Mouse (Mus musculus) B cell, adult 2 months (primary cell): ENCODE results near the gene Slc41a2.

Experiments used
- DNase-seq, 2 experiments: peaks; one replicate each; pipeline ENCODE4 v3.0.0; 2022

The Slc41a2 gene

DNA sequence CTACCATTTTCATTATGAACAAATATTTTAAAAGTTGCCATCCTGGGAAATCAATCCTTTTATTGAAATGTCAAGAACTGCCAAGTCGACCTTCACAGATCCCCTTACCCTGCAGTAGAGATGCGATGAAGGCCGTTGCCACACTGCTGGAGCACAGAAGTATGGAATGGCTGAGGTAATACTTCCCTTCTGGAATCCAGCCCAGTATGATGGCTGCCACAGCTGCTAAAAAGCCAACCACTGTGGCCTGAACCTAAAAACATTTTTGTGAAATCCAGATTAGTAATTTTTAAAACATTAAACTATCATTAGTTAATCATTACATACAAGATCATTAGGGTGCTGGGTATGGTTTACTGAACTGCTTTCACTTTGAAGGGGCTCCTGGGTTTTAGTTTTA, 36.6 kb downstream of the Slc41a2 start:
- DNase-seq: no peak

GRCm38 (mm10) chr10:83297017-83297416, 40.7 kb downstream of the Slc41a2 start:
- DNase-seq: no peak

- DNase-seq: no peak
These were observed 42.9 kb downstream of the Slc41a2 start for GRCm38 (mm10) chr10:83294746-83295145.

DNA sequence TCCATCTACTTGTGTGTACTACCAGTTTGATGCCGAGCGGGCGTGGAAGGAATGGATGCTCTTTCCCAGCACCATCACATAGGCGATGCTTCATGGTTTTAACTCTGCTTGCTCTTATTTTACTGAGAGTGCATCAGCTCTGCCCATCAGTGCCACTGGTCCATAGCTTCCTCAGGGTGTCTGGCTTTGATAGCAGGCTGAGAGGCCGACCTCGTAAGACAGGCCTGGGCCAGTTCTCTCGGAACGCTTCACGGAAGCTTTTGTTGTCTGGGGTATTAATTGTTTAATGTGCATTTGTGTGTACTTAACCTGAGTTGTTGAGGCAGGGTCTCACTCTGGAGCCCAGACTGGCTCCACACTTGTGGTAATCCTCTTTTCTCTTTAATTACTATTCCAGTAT, 44.3 kb downstream of the Slc41a2 start:
- no peak for DNase-seq

DNA sequence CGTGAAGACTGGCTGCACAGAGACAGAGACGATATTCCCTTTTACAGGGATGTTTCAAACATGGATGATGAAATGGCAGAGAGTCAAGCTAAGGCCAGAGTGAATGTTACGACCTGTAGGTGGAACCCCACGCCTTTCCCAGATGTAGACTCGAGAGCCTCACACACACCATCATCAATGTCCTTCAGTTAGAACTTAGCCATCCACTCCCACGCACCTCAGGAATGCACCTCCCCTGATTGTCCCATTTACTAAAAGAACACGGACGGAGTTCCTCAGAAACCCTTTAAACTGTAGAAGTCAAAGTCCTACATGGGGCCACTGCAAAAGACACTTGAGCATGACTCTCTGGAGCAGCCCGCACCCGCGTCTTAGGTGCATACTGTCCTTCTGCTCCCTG, 46.0 kb downstream of the Slc41a2 start:
- no peak for DNase-seq

DNA sequence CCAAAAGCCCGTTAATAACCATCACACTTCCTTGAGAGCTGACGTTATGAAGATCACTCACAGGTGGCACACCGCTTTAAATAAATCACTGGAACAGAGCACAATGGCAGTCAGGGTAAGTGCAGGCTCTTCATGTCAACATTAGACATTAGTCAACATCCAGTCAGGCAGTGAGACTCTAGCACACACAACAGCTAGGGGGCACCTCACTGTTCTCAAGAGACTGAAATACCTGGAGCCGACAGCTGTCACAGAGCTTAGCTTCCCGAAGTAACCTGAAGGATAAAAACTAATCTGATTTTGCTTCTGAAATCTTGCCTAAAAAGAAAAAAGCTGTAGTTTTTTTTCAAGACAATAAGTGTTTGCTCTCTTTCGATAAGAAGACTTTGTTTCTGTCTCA, 49.9 kb downstream of the Slc41a2 start:
- DNase-seq: no peak

- no peak for DNase-seq
These were observed 51.3 kb downstream of the Slc41a2 start for GRCm38 (mm10) chr10:83286399-83286798.

DNA sequence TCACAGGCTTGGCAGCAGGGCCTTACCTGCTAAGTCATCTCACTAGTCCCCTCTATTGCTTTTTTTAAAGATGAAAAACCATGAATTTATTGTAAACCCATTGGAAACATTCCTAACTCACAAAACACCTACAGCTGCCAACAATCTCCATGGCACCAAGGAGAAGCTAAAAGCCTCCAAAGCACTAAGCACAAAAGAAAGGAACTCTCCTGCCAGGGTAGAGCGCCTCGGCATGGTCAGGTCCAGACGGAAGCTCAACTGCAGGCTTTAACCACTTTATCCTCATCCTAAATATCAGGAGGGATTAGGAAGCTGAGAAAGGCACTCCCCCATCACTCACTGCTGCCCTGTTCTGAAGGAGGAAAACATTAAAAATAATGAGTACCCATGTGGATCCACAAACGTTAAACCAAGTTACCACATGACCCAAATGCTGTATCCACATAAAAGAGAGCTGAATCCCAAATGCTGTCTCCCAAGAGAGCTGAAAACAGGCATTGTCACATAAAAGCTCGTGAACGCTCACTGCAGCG, 51.9 kb downstream of the Slc41a2 start:
- no peak for DNase-seq

DNA sequence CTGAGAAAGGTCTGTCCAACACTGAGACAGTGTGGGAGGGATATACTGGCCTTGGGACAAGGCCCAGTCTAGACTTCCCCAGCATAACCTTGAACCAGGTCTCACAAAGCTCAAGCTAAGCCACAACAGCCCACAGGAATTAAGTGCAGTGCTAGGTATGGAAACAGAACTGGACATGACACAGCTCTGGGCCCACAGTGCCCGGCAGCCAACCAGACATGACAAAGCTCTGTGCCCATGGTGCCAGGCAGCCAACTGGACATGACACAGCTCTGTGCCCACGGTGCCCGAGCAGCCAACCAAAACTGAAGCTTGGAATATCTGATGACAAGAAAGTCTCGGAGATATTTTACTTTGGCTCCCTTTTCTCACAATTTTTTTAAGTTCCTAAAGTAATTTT, 52.8 kb downstream of the Slc41a2 start:
- DNase-seq: no peak

DNA sequence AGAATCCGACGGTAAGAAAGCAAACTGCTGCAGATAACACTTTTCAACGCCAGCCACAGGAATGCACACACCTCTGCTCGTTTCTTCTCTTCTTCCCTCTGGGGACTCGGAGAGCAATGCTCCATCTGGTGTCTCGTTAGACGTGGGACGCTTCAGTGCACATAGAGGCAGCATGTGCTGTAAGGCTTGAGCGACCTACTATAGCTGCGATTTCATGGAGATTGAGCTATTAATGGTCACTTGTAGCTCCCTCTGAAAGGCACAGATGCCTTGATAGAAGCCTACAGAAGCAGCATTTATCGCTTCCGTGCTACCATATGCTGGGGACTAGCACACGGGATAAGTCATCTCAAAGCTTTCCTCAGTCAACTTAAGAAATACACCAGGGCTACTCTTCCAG, 71.0 kb downstream of the Slc41a2 start:
- DNase-seq: no peak

DNA sequence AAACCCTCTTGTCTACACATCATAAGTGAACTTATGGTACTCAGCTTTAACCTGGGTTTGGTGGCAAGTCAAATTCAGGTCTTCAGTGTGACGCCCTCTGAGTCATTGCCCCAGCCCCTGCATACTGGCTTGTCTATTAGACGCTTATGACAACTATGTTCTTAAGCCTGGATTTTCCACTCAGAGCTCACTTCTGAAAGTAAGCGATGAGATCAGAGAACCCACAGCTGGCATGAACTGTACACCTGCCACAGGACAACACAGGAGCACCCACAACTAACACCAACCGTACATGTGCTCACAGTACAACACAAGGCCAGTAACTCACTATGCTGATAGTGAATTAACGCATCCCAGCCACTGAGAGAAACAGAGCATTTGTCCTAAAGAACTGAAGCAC, 71.4 kb downstream of the Slc41a2 start:
- DNase-seq: no peak

GRCm38 (mm10) chr10:83264680-83265079, 73.0 kb downstream of the Slc41a2 start:
- DNase-seq: no peak

GRCm38 (mm10) chr10:83264056-83264455, 73.6 kb downstream of the Slc41a2 start:
- DNase-seq: no peak

DNA sequence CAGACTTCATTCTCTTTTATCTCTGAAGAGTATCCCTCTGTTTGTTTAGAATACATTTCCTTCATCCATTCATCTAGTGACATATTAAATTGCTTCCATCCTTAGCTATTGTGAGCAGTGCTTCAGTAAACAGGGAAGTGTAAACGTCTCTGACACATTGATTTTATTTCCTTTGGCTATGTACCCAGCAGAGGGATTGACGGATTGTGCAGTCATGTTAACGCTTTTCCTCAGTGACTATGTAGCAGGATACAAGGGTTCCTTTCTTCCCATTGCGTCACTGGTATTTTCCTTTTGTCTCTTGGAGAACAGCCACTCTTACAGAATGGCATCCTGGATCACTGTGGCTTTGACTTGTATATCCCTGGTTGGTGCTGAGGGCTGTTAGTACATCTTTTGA, 76.4 kb downstream of the Slc41a2 start:
- DNase-seq: no peak

GRCm38 (mm10) chr10:83251377-83251776, 86.3 kb downstream of the Slc41a2 start:
- DNase-seq: peak; percentile 65

DNA sequence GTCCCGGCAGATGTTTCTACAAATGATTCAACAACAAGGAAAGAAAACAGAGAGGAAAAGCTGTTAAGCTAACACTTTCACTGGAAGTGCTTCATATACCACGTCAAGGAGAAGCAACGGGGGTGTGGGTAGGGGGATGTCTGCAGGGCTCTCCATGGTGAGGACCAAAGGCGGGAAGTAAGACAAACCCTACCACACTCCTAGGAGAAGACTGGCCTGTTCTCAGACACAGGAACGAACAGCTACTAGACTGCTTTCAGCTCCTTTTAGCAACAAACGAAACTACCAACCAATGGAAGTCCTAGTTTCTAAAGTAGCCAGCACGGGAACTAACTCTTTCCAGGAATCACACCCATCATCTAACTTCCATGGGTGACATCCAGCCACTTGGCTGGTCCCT, 89.6 kb downstream of the Slc41a2 start:
- DNase-seq: no peak

DNA sequence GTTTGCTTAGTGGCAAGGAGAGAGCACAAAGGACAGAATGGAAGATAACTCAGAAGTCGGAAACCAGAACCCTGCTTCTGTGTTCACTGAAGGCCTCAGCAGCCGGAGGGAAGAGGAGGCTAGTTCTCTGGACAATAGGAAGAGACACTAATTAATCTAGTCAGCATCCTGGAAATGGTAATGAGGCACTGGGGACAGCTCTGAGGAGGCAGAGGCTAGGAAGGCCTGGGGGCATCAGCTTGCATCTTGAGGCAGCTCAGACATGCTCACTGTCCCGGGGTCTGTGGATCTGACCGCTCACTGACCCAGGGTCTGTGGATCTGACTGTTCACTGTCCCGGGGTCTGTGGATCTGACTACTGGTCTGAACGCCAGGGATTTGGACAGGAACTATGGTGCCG, 92.0 kb downstream of the Slc41a2 start:
- no peak for DNase-seq

GRCm38 (mm10) chr10:83244131-83244530, 93.6 kb downstream of the Slc41a2 start:
- no peak for DNase-seq

- DNase-seq: no peak
These were observed 95.5 kb downstream of the Slc41a2 start for GRCm38 (mm10) chr10:83242106-83242686.

GRCm38 (mm10) chr10:83234391-83234790, 103.3 kb downstream of the Slc41a2 start:
- DNase-seq: no peak

DNA sequence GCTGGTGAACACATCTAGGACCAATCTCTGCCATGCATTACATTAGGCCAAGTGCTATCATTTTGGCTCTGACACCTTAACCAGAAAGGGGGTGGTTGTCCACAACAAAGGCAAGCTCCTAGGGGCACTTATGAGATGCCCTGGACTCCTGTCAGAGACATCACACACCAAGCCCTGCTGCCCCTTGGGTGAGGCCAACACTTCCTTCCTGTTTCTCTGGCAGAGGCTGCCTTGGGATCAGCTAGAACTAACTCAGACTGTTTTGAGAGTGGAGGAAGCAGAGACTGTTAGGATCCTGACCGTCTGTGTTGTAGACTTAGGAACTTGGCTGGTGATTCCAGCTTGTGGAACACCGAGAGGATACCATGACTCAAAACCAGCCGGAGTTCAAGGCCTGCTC, 103.7 kb downstream of the Slc41a2 start:
- DNase-seq: no peak

- no peak for DNase-seq
These were observed 109.1 kb downstream of the Slc41a2 start for GRCm38 (mm10) chr10:83228626-83229025.

- DNase-seq: peak in 1 of 2 experiments; percentile 8
These were observed 112.7 kb downstream of the Slc41a2 start for GRCm38 (mm10) chr10:83224999-83225398.

DNA sequence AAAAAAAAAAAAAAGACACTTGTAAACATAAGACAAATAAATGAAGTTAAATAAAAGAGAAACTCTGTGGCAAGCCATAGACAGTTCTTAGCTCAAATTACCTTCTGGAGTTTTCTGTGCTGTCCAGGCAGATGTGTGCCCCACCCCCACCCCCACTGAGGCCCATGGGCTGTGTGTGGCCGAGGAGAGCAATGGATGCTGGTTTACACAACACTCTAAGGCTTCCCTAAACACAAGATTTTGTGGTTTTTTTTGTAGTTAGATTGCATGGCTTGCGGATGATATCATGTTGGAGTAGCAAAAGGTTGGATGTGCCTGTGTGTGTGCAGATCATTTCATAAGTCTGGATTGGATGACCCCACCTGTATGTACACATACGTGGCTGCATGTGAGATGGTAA, 116.8 kb downstream of the Slc41a2 start:
- DNase-seq: no peak

- no peak for DNase-seq
These were observed 117.5 kb downstream of the Slc41a2 start for GRCm38 (mm10) chr10:83220217-83220616.
